Mouse (Mus musculus) inflammation-experienced regulatory T-cells, adult 6 months (primary cell): ENCODE data around the gene Jph2. TPM values are rescaled to one million over a fixed set of nuclear protein-coding genes. Genes with fewer than 3 reads are reported as not detected.

ENCODE experiments used
- ATAC-seq: one replicate; pipeline ENCODE4 v1.8.0; 2017
- polyA plus RNA-seq, 3 experiments: library from polyadenylated mRNA; unstranded; fragments of 100-300 nt; shearing (Covaris generic); gene quantifications; one replicate each; pipeline ENCODE4 v1.2.1; 2017

Gene Jph2
- polyA plus RNA-seq, 3 experiments from 2014 or later = not detected

DNA sequence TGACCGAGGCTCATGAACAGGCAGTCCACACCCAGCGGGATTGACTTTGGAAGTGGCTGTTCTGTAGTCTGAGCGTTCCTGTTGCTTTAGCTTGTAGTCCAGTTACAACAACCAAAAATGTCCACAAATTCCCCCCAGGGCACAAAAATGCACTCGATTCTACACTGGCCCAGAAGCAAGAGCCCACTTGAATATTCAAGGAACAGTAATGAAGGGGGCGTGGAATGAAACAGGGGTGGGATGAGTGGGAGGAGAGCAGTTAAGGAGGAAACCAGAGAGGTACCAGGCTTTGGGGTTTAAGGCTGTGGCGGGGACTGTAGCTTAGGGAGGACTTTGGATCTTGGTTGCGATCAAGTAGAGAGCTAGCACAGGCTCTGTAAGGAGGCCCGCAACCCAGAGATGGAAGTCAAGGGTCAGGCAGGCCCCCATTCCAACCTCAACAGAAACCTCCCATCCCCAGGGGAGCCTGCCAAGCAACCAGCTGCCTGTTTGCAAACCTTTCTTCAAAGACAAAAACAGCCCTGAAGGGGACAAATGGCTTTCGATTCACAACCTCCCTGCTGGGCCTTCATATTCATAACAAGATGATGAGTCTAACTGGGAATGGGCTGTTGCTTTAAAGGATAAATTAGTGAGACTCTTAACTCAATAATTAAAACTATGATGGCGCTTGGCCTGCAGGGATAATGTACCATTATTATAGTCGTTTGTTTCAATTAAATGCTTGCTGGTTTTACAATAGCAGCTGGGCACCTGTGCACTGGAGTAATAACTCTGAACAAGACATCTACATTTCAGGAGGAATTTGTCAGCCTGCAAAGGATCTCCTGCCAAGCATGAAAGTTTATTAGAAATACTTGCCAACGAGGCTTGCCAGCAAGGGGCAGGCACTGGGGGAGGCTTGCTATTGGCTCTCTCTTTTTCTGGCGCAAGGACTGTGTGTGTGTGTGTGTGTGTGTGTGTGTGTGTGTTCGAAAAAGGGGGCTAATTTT lies 97.4 kb downstream of the Jph2 start:
- no peak for ATAC-seq

DNA sequence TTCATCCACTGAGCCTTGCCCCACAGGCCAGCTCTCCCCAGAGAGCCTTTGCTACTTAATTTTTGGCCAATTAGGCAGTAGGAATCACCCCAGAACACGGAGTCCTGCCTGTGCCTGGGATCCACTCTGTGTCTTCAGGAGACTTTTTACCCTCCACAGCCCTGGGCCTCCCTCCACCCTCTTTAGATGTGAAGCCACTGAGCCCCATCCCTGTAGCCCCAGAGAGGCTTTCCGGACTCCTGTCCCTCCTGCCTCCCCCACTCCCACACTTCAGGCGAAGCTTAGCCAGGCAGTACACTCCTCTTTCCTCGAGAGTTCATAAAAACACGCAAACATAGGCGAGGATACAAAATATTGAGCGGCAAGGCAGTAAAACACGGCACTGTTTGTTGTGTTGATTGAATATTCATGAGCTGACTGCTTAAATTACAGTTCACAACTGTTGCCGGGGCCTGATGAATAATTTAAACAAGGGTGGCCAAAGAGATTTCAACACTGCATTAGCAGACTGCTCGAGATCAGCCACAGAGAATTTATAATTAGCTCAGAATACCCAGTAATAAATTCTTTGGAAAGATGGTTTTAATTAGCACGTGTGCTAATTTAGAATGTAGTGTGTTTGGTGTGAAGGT lies 100.7 kb downstream of the Jph2 start:
- no peak for ATAC-seq

- ATAC-seq = no peak
Measured at GRCm38 (mm10) chr2:163288881-163289379, 108.9 kb downstream of the Jph2 start.

Other genes with a start within 250 kb of the Jph2 start
- gene Tox2, start 194.9 kb downstream of the Jph2 start, polyA plus RNA-seq = 10 to 100 TPM; 11.0 to 19.2 (median 13.1) TPM
- gene Oser1, start 26.7 kb upstream of the Jph2 start, polyA plus RNA-seq = 100 to 1,000 TPM; 120 to 137 (median 126) TPM
- gene Gdap1l1, start 40.5 kb upstream of the Jph2 start, polyA plus RNA-seq = under 1 TPM in 1 of 3 experiments, not detected in 2; 0.39 TPM
- 1 to 10 TPM; 1.3 to 3.0 (median 2.2) TPM for gene Fitm2, start 74.6 kb upstream of the Jph2 start, polyA plus RNA-seq
- not detected for gene R3hdml, start 94.3 kb upstream of the Jph2 start, polyA plus RNA-seq
- not detected for gene Hnf4a, start 108.8 kb upstream of the Jph2 start, polyA plus RNA-seq
- gene Ttpal, start 204.3 kb upstream of the Jph2 start, polyA plus RNA-seq = 10 to 100 TPM; 37.3 to 41.8 (median 40.6) TPM
- gene Serinc3, start 247.1 kb upstream of the Jph2 start, polyA plus RNA-seq = 100 to 1,000 TPM; 124 to 178 (median 145) TPM